Mouse (Mus musculus) layer of hippocampus, adult 2 months (tissue): ENCODE data around the gene Dph3. TPM values are rescaled to one million over a fixed set of nuclear protein-coding genes. Genes with fewer than 3 reads are reported as not detected.

Experiments used
- DNase-seq, 2 experiments: peaks; one replicate each; pipeline ENCODE4 v3.0.0; 2022; ENCODE audit warnings: low spot score in 2 of 2
- H3K27ac ChIP-seq: fragments of 200-600 bp; 2 replicates; pipeline ENCODE4 v1.8.1; 2022
- H3K4me3 ChIP-seq: fragments of 200-600 bp; 2 replicates; pipeline ENCODE4 v1.8.1; 2022; ENCODE audit warnings: mild to moderate bottlenecking
- CTCF ChIP-seq: fragments of 200-600 bp; conservative IDR thresholded peaks from 2 replicates; pipeline ENCODE4 v1.8.1; 2022; ENCODE audit warnings: antibody characterized with exemption, mild to moderate bottlenecking, moderate library complexity
- total RNA-seq, 2 experiments: library from RNA; stranded (reverse); gene quantifications; 2 replicates each; pipeline ENCODE4 v1.2.3; 2021

Gene Dph3
- total RNA-seq, 2 experiments from 2014 or later: 31.8 to 35.9 TPM

- Histone ChIP-seq H3K4me3 (no peak overlapping the region), H3K27ac (no peak overlapping the region)
- DNase-seq: peak; percentile 29 to 71
- TF ChIP-seq CTCF: peak; percentile 99
These were observed 8.5 kb downstream of the Dph3 start for GRCm38 (mm10) chr14:32076896-32077575.

GRCm38 (mm10) chr14:32073901-32074300 is 11.6 kb downstream of the Dph3 start:
- TF ChIP-seq CTCF: no peak
- H3K4me3 ChIP-seq: no peak overlapping the region
- H3K27ac ChIP-seq: peak overlapping the region; percentile 65; the same call in 1 of the 2 replicates
- DNase-seq: no peak

GRCm38 (mm10) chr14:32073211-32073685 is 12.3 kb downstream of the Dph3 start:
- DNase-seq: peak; percentile 57 to 80

GRCm38 (mm10) chr14:32072807-32073206 is 12.7 kb downstream of the Dph3 start:
- TF ChIP-seq CTCF: no peak
- Histone ChIP-seq H3K27ac (peak overlapping the region; percentile 65), H3K4me3 (no peak overlapping the region)
- DNase-seq: no peak

More at GRCm38 (mm10) chr14:32073211-32073685, 12.3 kb downstream of the Dph3 start:
- TF ChIP-seq CTCF: no peak
- Histone ChIP-seq H3K27ac (peak overlapping the region; percentile 65), H3K4me3 (no peak overlapping the region)

GRCm38 (mm10) chr14:32061398-32061797 is 24.1 kb downstream of the Dph3 start:
- no peak for TF ChIP-seq CTCF
- no peak for DNase-seq

GRCm38 (mm10) chr14:32057664-32058063 is 27.9 kb downstream of the Dph3 start:
- no peak for DNase-seq
- no peak overlapping the region for H3K4me3 ChIP-seq
- no peak overlapping the region for H3K27ac ChIP-seq
- no peak for TF ChIP-seq CTCF

More at GRCm38 (mm10) chr14:32061398-32061797, 24.1 kb downstream of the Dph3 start:
- H3K4me3 ChIP-seq: no peak overlapping the region
- H3K27ac ChIP-seq: no peak overlapping the region

- Histone ChIP-seq H3K4me3 (no peak overlapping the region), H3K27ac (no peak overlapping the region)
- DNase-seq: no peak
- peak; percentile 69 for TF ChIP-seq CTCF
These were observed 28.9 kb downstream of the Dph3 start for GRCm38 (mm10) chr14:32056675-32057074.

GRCm38 (mm10) chr14:32055781-32056180 is 29.7 kb downstream of the Dph3 start:
- DNase-seq: no peak
- TF ChIP-seq CTCF: no peak
- Histone ChIP-seq H3K27ac (no peak overlapping the region), H3K4me3 (no peak overlapping the region)

GRCm38 (mm10) chr14:32054788-32055187 is 30.7 kb downstream of the Dph3 start:
- no peak overlapping the region for H3K27ac ChIP-seq
- TF ChIP-seq CTCF: no peak
- no peak for DNase-seq
- H3K4me3 ChIP-seq: no peak overlapping the region

- Histone ChIP-seq H3K4me3 (no peak overlapping the region), H3K27ac (no peak overlapping the region)
- no peak for DNase-seq
- TF ChIP-seq CTCF: no peak
These were observed 31.6 kb downstream of the Dph3 start for GRCm38 (mm10) chr14:32053895-32054294.

GRCm38 (mm10) chr14:32050171-32050570 is 35.4 kb downstream of the Dph3 start:
- DNase-seq: no peak
- Histone ChIP-seq H3K4me3 (no peak overlapping the region), H3K27ac (no peak overlapping the region)
- no peak for TF ChIP-seq CTCF

- H3K27ac ChIP-seq: no peak overlapping the region
- no peak for TF ChIP-seq CTCF
- no peak for DNase-seq
- H3K4me3 ChIP-seq: no peak overlapping the region
These were observed 39.2 kb downstream of the Dph3 start for GRCm38 (mm10) chr14:32046357-32046756.

- Histone ChIP-seq H3K4me3 (no peak overlapping the region), H3K27ac (no peak overlapping the region)
- no peak for TF ChIP-seq CTCF
- no peak for DNase-seq
These were observed 43.4 kb downstream of the Dph3 start for GRCm38 (mm10) chr14:32042108-32042507.

GRCm38 (mm10) chr14:32037661-32038252 is 47.8 kb downstream of the Dph3 start:
- no peak overlapping the region for H3K4me3 ChIP-seq
- H3K27ac ChIP-seq: no peak overlapping the region
- DNase-seq: no peak
- no peak for TF ChIP-seq CTCF
